Mouse (Mus musculus): ENCODE data around the gene Cxcr6. TPM values are rescaled to one million over a fixed set of nuclear protein-coding genes. Genes with fewer than 3 reads are reported as not detected.
"Not testable (repeated sequence)": the region's sequence is repeated elsewhere in the genome, so short reads cannot be mapped to it uniquely, and the experiment has no call there.

Cxcr6 gene
- 0.08 and 0.18 TPM in 2 replicates for polyA plus RNA-seq (2015; fragmentation: Nextera tagmentation; extraction: Ambion mirVana)

GRCm38 (mm10) chr9:123806267-123806666, at the start of gene Cxcr6:
Gene Cxcr6, plus strand, starts transcription at chr9:123806475.
- Histone ChIP-seq H3K4me1 (no peaks in the 10 kb centered on the region), H3K9me3 (replicated peaks) (no peaks in the 10 kb centered on the region), H3K27me3 (no peaks in the 10 kb centered on the region), H3K4me2 (no peak within 1 kb of the TSS), H3K27ac (no peak within 1 kb of the TSS), H3K9ac (no peak within 1 kb of the TSS), H3K36me3 (ENCODE audit: poor library complexity, severe bottlenecking) (peaks cover 22% of the 10 kb centered on the region), H3K4me3 (no peak within 1 kb of the TSS)
- no peak for ATAC-seq
- 89% methylated on average over 5 of the region's 5 CpGs for WGBS

GRCm38 (mm10) chr9:123756752-123757151, 49.5 kb upstream of the Cxcr6 start:
- no peak for ATAC-seq
- Histone ChIP-seq H3K4me2 (no peak overlapping the region), H3K9me3 (replicated peaks) (no peaks in the 10 kb centered on the region), H3K4me1 (no peaks in the 10 kb centered on the region), H3K27ac (no peak overlapping the region), H3K4me3 (no peak overlapping the region), H3K36me3 (ENCODE audit: poor library complexity, severe bottlenecking) (no peaks in the 10 kb centered on the region), H3K27me3 (no peaks in the 10 kb centered on the region), H3K9ac (no peak overlapping the region)
- 89% methylated on average over 3 of the region's 3 CpGs for WGBS

- H3K36me3 ChIP-seq (ENCODE audit: poor library complexity, severe bottlenecking), result no peaks in the 10 kb centered on the region
- no peak overlapping the region for H3K27ac ChIP-seq
- ATAC-seq, result no peak
- WGBS, result 81% methylated on average over 2 of the region's 2 CpGs
- H3K9me3 ChIP-seq (replicated peaks), result no peaks in the 10 kb centered on the region
- no peak overlapping the region for H3K9ac ChIP-seq
- no peak overlapping the region for H3K4me2 ChIP-seq
- no peaks in the 10 kb centered on the region for H3K27me3 ChIP-seq
- no peak overlapping the region for H3K4me3 ChIP-seq
- no peaks in the 10 kb centered on the region for H3K4me1 ChIP-seq
Measured at GRCm38 (mm10) chr9:123757326-123757725, 48.9 kb upstream of the Cxcr6 start.

- Histone ChIP-seq H3K27ac (no peak overlapping the region), H3K36me3 (ENCODE audit: poor library complexity, severe bottlenecking) (no peaks in the 10 kb centered on the region), H3K9ac (no peak overlapping the region), H3K9me3 (replicated peaks) (no peaks in the 10 kb centered on the region), H3K4me2 (no peak overlapping the region), H3K4me1 (no peaks in the 10 kb centered on the region), H3K27me3 (no peaks in the 10 kb centered on the region), H3K4me3 (no peak overlapping the region)
- 86% methylated on average over 1 of the region's 1 CpGs for WGBS
- no peak for ATAC-seq
Measured at GRCm38 (mm10) chr9:123758156-123758555, 48.1 kb upstream of the Cxcr6 start.

- 76% methylated on average over 4 of the region's 4 CpGs for WGBS
- H3K4me1 ChIP-seq, result no peaks in the 10 kb centered on the region
- H3K4me3 ChIP-seq, result no peak overlapping the region
- no peak overlapping the region for H3K4me2 ChIP-seq
- no peak overlapping the region for H3K9ac ChIP-seq
- H3K27me3 ChIP-seq, result no peaks in the 10 kb centered on the region
- no peaks in the 10 kb centered on the region for H3K36me3 ChIP-seq (ENCODE audit: poor library complexity, severe bottlenecking)
- no peak for ATAC-seq
- no peak overlapping the region for H3K27ac ChIP-seq
- H3K9me3 ChIP-seq (replicated peaks), result no peaks in the 10 kb centered on the region
Measured at GRCm38 (mm10) chr9:123758645-123759044, 47.6 kb upstream of the Cxcr6 start.

GRCm38 (mm10) chr9:123760806-123761205, 45.5 kb upstream of the Cxcr6 start:
- H3K27ac ChIP-seq, result no peak overlapping the region
- H3K4me1 ChIP-seq, result no peaks in the 10 kb centered on the region
- H3K4me2 ChIP-seq, result no peak overlapping the region
- WGBS, result 86% methylated on average over 3 of the region's 3 CpGs
- H3K4me3 ChIP-seq, result no peak overlapping the region
- no peaks in the 10 kb centered on the region for H3K36me3 ChIP-seq (ENCODE audit: poor library complexity, severe bottlenecking)
- no peaks in the 10 kb centered on the region for H3K27me3 ChIP-seq
- H3K9me3 ChIP-seq (replicated peaks), result no peaks in the 10 kb centered on the region
- no peak for ATAC-seq
- H3K9ac ChIP-seq, result no peak overlapping the region

- Histone ChIP-seq H3K4me2 (no peak overlapping the region), H3K4me3 (no peak overlapping the region), H3K9me3 (replicated peaks) (no peaks in the 10 kb centered on the region), H3K9ac (no peak overlapping the region), H3K27ac (no peak overlapping the region), H3K4me1 (no peaks in the 10 kb centered on the region), H3K36me3 (ENCODE audit: poor library complexity, severe bottlenecking) (no peaks in the 10 kb centered on the region), H3K27me3 (no peaks in the 10 kb centered on the region)
- WGBS, result 92% methylated on average over 4 of the region's 4 CpGs
- no peak for ATAC-seq
Measured at GRCm38 (mm10) chr9:123762886-123763285, 43.4 kb upstream of the Cxcr6 start.

GRCm38 (mm10) chr9:123763771-123764170, 42.5 kb upstream of the Cxcr6 start:
- Histone ChIP-seq H3K9me3 (replicated peaks) (no peaks in the 10 kb centered on the region), H3K4me2 (no peak overlapping the region), H3K36me3 (ENCODE audit: poor library complexity, severe bottlenecking) (no peaks in the 10 kb centered on the region), H3K4me1 (no peaks in the 10 kb centered on the region), H3K27ac (no peak overlapping the region), H3K4me3 (no peak overlapping the region), H3K27me3 (no peaks in the 10 kb centered on the region), H3K9ac (no peak overlapping the region)
- ATAC-seq, result no peak
- WGBS, result 91% methylated on average over 3 of the region's 3 CpGs

- WGBS, result 94% methylated on average over 3 of the region's 3 CpGs
- Histone ChIP-seq H3K4me1 (no peaks in the 10 kb centered on the region), H3K27me3 (no peaks in the 10 kb centered on the region), H3K4me3 (no peak overlapping the region), H3K9me3 (replicated peaks) (no peaks in the 10 kb centered on the region), H3K9ac (no peak overlapping the region), H3K4me2 (no peak overlapping the region), H3K36me3 (ENCODE audit: poor library complexity, severe bottlenecking) (no peaks in the 10 kb centered on the region), H3K27ac (no peak overlapping the region)
- no peak for ATAC-seq
Measured at GRCm38 (mm10) chr9:123766996-123767395, 39.3 kb upstream of the Cxcr6 start.

GRCm38 (mm10) chr9:123768443-123768842, 37.8 kb upstream of the Cxcr6 start:
- Histone ChIP-seq H3K9me3 (replicated peaks) (no peaks in the 10 kb centered on the region), H3K27me3 (no peaks in the 10 kb centered on the region), H3K27ac (no peak overlapping the region), H3K4me3 (no peak overlapping the region), H3K4me2 (no peak overlapping the region), H3K4me1 (no peaks in the 10 kb centered on the region), H3K36me3 (ENCODE audit: poor library complexity, severe bottlenecking) (no peaks in the 10 kb centered on the region), H3K9ac (no peak overlapping the region)
- WGBS, result 86% methylated on average over 1 of the region's 1 CpGs
- ATAC-seq, result no peak

- no peaks in the 10 kb centered on the region for H3K4me1 ChIP-seq
- no peaks in the 10 kb centered on the region for H3K36me3 ChIP-seq (ENCODE audit: poor library complexity, severe bottlenecking)
- H3K4me3 ChIP-seq, result no peak overlapping the region
- no peak overlapping the region for H3K9ac ChIP-seq
- ATAC-seq, result no peak
- no peaks in the 10 kb centered on the region for H3K9me3 ChIP-seq (replicated peaks)
- no peaks in the 10 kb centered on the region for H3K27me3 ChIP-seq
- H3K27ac ChIP-seq, result no peak overlapping the region
- WGBS, result 79% methylated on average over 6 of the region's 6 CpGs
- H3K4me2 ChIP-seq, result no peak overlapping the region
Measured at GRCm38 (mm10) chr9:123769532-123769931, 36.7 kb upstream of the Cxcr6 start.

GRCm38 (mm10) chr9:123773299-123773698, 33.0 kb upstream of the Cxcr6 start:
- not testable (repeated sequence) for H3K9ac ChIP-seq; H3K36me3 ChIP-seq (ENCODE audit: poor library complexity, severe bottlenecking); H3K4me1 ChIP-seq; H3K9me3 ChIP-seq (replicated peaks); ATAC-seq; H3K4me3 ChIP-seq; H3K27ac ChIP-seq; H3K27me3 ChIP-seq; H3K4me2 ChIP-seq
- WGBS, result 38% methylated on average over 2 of the region's 2 CpGs

GRCm38 (mm10) chr9:123788855-123789529, 17.3 kb upstream of the Cxcr6 start:
- Histone ChIP-seq H3K4me2 (no peak overlapping the region), H3K4me1 (no peaks in the 10 kb centered on the region), H3K36me3 (ENCODE audit: poor library complexity, severe bottlenecking) (peaks cover 50% of the 10 kb centered on the region), H3K4me3 (no peak overlapping the region), H3K9me3 (replicated peaks) (peaks cover 2% of the 10 kb centered on the region), H3K27me3 (no peaks in the 10 kb centered on the region), H3K27ac (no peak overlapping the region), H3K9ac (no peak overlapping the region)
- WGBS, result 76% methylated on average over 4 of the region's 4 CpGs
- ATAC-seq, result no peak

All from forebrain, embryonic 13.5 days (tissue).